Comparison of ENCODE assay signal across 20 mouse cellular contexts in genomic region chr13:45400700-45401099, GRCm38 (mm10). TPM values are rescaled to one million over a fixed set of nuclear protein-coding genes. Genes with fewer than 3 reads are reported as not detected.
DNase-seq lines count a peak whose midpoint lies in the region; ATAC-seq lines count a peak whose summit lies in the region.
"Had no signal": no experiment of that assay in that cellular context is flagged by ENCODE, and none has a peak within 500 bp of the region (broad histone marks: within the 10 kb centered on the region; RNA-seq: fewer than 3 reads in every experiment).

No protein-coding gene starts in this region.

- intact Hi-C loops in left cerebral cortex, postnatal 4 days (cut with DNase I), result no loop called here

- DNase-seq in cerebellum, adult 9-11 months, result peak; percentile 20
- DNase-seq in cerebellum, postnatal 36 days, result no peak
- peak; percentile 38 to 49 for DNase-seq in left cerebral cortex, adult 18-20 months (ENCODE audit: low spot score in 2 of 2)
- DNase-seq in left cerebral cortex, adult 11 months (ENCODE audit: low spot score), result no peak
- peak; percentile 58 for DNase-seq in brain, adult 2 months (ENCODE audit: low read depth, low spot score)
- DNase-seq in left cerebral cortex, postnatal 4 days, result peak; percentile 23
- no peak for DNase-seq in lung, postnatal 14 days
- DNase-seq: adrenal gland, adult 8-10 months; cerebellum, adult 9-10 months; gastrocnemius, postnatal 14 days; heart, adult 2 months; heart, postnatal 36 days; lung, adult 18-20 months; lung, postnatal 36 days; retina, postnatal 1 day; thymus, adult 2 months had no signal

- no peak for ATAC-seq in CD4-positive, CD25-positive, alpha-beta regulatory T cell, adult 4 months
- ATAC-seq: forebrain, embryonic 13.5 days; intestine, embryonic 16.5 days; Patski had no signal

RNA-seq across cellular contexts. Expression of gene Mylip, which starts 11.2 kb away (rescaled TPM):
- total RNA-seq in left cerebral cortex, adult 18-20 months (2021), result 10 to 100 TPM; 12.9 to 14.2 TPM
- 10 to 100 TPM; 18.5 to 20.0 TPM for total RNA-seq in left cerebral cortex, postnatal 4 days (2021)
- polyA plus RNA-seq in CD4-positive, CD25-positive, alpha-beta regulatory T cell, adult 4 months (2017; shearing (Covaris generic)), result 10 to 100 TPM; 13.4 to 19.9 TPM

Comparison
In these comparisons a context has a peak if more than half of its experiments do, and no peak if none do; other contexts are left out.
1. DNase-seq: peak in cerebellum, adult 9-11 months (single experiment), left cerebral cortex, adult 18-20 months (2 of 2), brain, adult 2 months (single experiment) and left cerebral cortex, postnatal 4 days (single experiment); none in cerebellum, postnatal 36 days (0 of 2), left cerebral cortex, adult 11 months (single experiment) and lung, postnatal 14 days (single experiment).